17 mouse cellular contexts compared by ENCODE assay signal in genomic region chr8:122593240-122593639, GRCm38 (mm10). TPM values are rescaled to one million over a fixed set of nuclear protein-coding genes. Genes with fewer than 3 reads are reported as not detected.
DNase-seq lines count a peak whose midpoint lies in the region; ATAC-seq and TF ChIP-seq lines count a peak whose summit lies in the region.
"Had no signal": no experiment of that assay in that cellular context is flagged by ENCODE, and none has a peak within 500 bp of the region (broad histone marks: within the 10 kb centered on the region; RNA-seq: fewer than 3 reads in every experiment).

No protein-coding gene starts in this region.

- H3K9ac ChIP-seq in kidney, embryonic 14.5 days (ENCODE audit: low read depth, low read length) = peak overlapping the region; percentile 23; the same call in 1 of the 2 replicates
- H3K9ac ChIP-seq in hindbrain, embryonic 16.5 days (ENCODE audit: low read depth, low read length) = no peak overlapping the region; the same call in 1 of the 2 replicates
- H3K9ac ChIP-seq in liver, postnatal 0 days (replicated peaks) = no peak overlapping the region

- 50% methylated on average over 12 of the region's 12 CpGs for WGBS in kidney, embryonic 14.5 days
- WGBS in embryonic facial prominence, embryonic 10.5 days = 70% methylated on average over 12 of the region's 12 CpGs
- 66% methylated on average over 12 of the region's 12 CpGs for WGBS in hindbrain, embryonic 16.5 days
- 51% methylated on average over 12 of the region's 12 CpGs for WGBS in liver, postnatal 0 days (ENCODE audit: insufficient replicate concordance)

- H3K4me3 ChIP-seq in kidney, embryonic 14.5 days (ENCODE audit: low read length) = no peak overlapping the region
- H3K4me3 ChIP-seq in embryonic facial prominence, embryonic 10.5 days = no peak overlapping the region
- H3K4me3 ChIP-seq in hindbrain, embryonic 16.5 days (ENCODE audit: low read length) = no peak overlapping the region
- no peak overlapping the region for H3K4me3 ChIP-seq in liver, postnatal 0 days (ENCODE audit: low read depth, low read length)
- H3K4me3 ChIP-seq: erythroblast, embryonic 14.5 days; midbrain, embryonic 10.5 days had no signal

- ATAC-seq in kidney, embryonic 14.5 days (ENCODE audit: low FRiP score, low TSS enrichment) = no peak
- ATAC-seq in hindbrain, embryonic 16.5 days = no peak
- peak; percentile 53 for ATAC-seq in liver, postnatal 0 days
- ATAC-seq: intestine, postnatal 0 days had no signal

- no peak for TF ChIP-seq CTCF in liver, postnatal 0 days (IDR thresholded peaks at IDR 0.05; ENCODE audit: low read depth)

- no peak for TF ChIP-seq EP300 in liver, postnatal 0 days (IDR thresholded peaks at IDR 0.05; ENCODE audit: low read depth)

- no peak overlapping the region for H3K4me2 ChIP-seq in kidney, embryonic 14.5 days (replicated peaks; ENCODE audit: low read depth, low read length)
- no peak overlapping the region for H3K4me2 ChIP-seq in hindbrain, embryonic 16.5 days (ENCODE audit: low read length)
- H3K4me2 ChIP-seq in liver, postnatal 0 days (ENCODE audit: low read depth, low read length) = peak overlapping the region; percentile 29; the same call in 1 of the 2 replicates

- H3K4me1 ChIP-seq in kidney, embryonic 14.5 days (ENCODE audit: control insufficient read depth, insufficient read depth, low read length) = no peaks in the 10 kb centered on the region
- H3K4me1 ChIP-seq in embryonic facial prominence, embryonic 10.5 days = peaks cover 43% of the 10 kb centered on the region
- H3K4me1 ChIP-seq in hindbrain, embryonic 16.5 days (ENCODE audit: control insufficient read depth, insufficient read depth, low read depth, low read length) = peaks cover 7% of the 10 kb centered on the region
- H3K4me1 ChIP-seq in liver, postnatal 0 days (ENCODE audit: insufficient read depth) = no peaks in the 10 kb centered on the region; the same call in 1 of the 2 replicates

- no peaks in the 10 kb centered on the region; the same call in 1 of the 2 replicates for H3K36me3 ChIP-seq in kidney, embryonic 14.5 days (ENCODE audit: control insufficient read depth, insufficient read depth, low read length)
- no peaks in the 10 kb centered on the region for H3K36me3 ChIP-seq in embryonic facial prominence, embryonic 10.5 days (replicated peaks)
- H3K36me3 ChIP-seq in hindbrain, embryonic 16.5 days (ENCODE audit: control insufficient read depth, insufficient read depth, low read length) = no peaks in the 10 kb centered on the region; the same call in 1 of the 2 replicates
- peaks cover 20% of the 10 kb centered on the region for H3K36me3 ChIP-seq in liver, postnatal 0 days (replicated peaks; ENCODE audit: insufficient read depth, low read length)

- H3K27ac ChIP-seq in kidney, embryonic 14.5 days (ENCODE audit: low read depth, low read length) = no peak overlapping the region
- 0 out of 2 replicates have a peak overlapping the region, but pooled peaks have one; percentile 48 for H3K27ac ChIP-seq in embryonic facial prominence, embryonic 10.5 days (replicated peaks)
- H3K27ac ChIP-seq in hindbrain, embryonic 16.5 days (ENCODE audit: low read depth, low read length) = peak overlapping the region; percentile 59
- peak overlapping the region; percentile 69; the same call in 1 of the 2 replicates for H3K27ac ChIP-seq in liver, postnatal 0 days (ENCODE audit: low read depth)
- H3K27ac ChIP-seq: midbrain, embryonic 10.5 days had no signal

- H3K27me3 ChIP-seq in kidney, embryonic 14.5 days (ENCODE audit: control insufficient read depth, insufficient read depth, low read length) = no peaks in the 10 kb centered on the region
- H3K27me3 ChIP-seq in embryonic facial prominence, embryonic 10.5 days (replicated peaks; ENCODE audit: low read depth, poor library complexity, severe bottlenecking) = no peaks in the 10 kb centered on the region
- H3K27me3 ChIP-seq in hindbrain, embryonic 16.5 days (replicated peaks; ENCODE audit: control insufficient read depth, insufficient read depth, low read length) = no peaks in the 10 kb centered on the region
- H3K27me3 ChIP-seq in liver, postnatal 0 days (ENCODE audit: insufficient read depth, low read length) = no peaks in the 10 kb centered on the region
- H3K27me3 ChIP-seq: CH12.LX had no signal

- no peaks in the 10 kb centered on the region for H3K9me3 ChIP-seq in kidney, embryonic 14.5 days (ENCODE audit: control insufficient read depth, low read length)
- no peaks in the 10 kb centered on the region for H3K9me3 ChIP-seq in embryonic facial prominence, embryonic 10.5 days
- no peaks in the 10 kb centered on the region for H3K9me3 ChIP-seq in hindbrain, embryonic 16.5 days (ENCODE audit: control insufficient read depth, low read length)
- H3K9me3 ChIP-seq in liver, postnatal 0 days (ENCODE audit: low read length) = no peaks in the 10 kb centered on the region
- H3K9me3 ChIP-seq: midbrain, embryonic 10.5 days had no signal

- DNase-seq in kidney, adult 11 months = no peak
- no peak for DNase-seq in embryonic facial prominence, embryonic 10.5 days (ENCODE audit: low spot score)
- peak; percentile 44 for DNase-seq in liver, postnatal 0 days
- no peak for DNase-seq in frontal cortex, postnatal 14 days (ENCODE audit: low spot score in 2 of 2)
- DNase-seq in Muller cell, postnatal 12 days (ENCODE audit: inconsistent ontology term) = no peak
- DNase-seq: adrenal gland, adult 8-10 months; gastrocnemius, postnatal 25 days; kidney, postnatal 4 days had no signal

RNA-seq across cellular contexts. Expression of gene Aprt, which starts 16.5 kb away (rescaled TPM):
- 370 and 400 TPM in 2 replicates for polyA plus RNA-seq in kidney, embryonic 14.5 days (2014; fragmentation: Nextera tagmentation; extraction: Ambion mirVana)
- 296 and 300 TPM in 2 replicates for polyA plus RNA-seq in embryonic facial prominence, embryonic 10.5 days (2016; fragmentation: Nextera tagmentation; extraction: Ambion mirVana)
- polyA plus RNA-seq in hindbrain, embryonic 16.5 days (2015; fragmentation: Nextera tagmentation; extraction: Ambion mirVana) = 202 and 203 TPM in 2 replicates
- 223 and 249 TPM in 2 replicates for polyA plus RNA-seq in liver, postnatal 0 days (2015; fragmentation: Nextera tagmentation; extraction: Ambion mirVana)

RNA-seq across cellular contexts. Expression of gene Galns, which starts 18.0 kb away (rescaled TPM):
- 10.6 and 14.7 TPM in 2 replicates for polyA plus RNA-seq in kidney, embryonic 14.5 days (2014; fragmentation: Nextera tagmentation; extraction: Ambion mirVana)
- 4.6 and 5.2 TPM in 2 replicates for polyA plus RNA-seq in embryonic facial prominence, embryonic 10.5 days (2016; fragmentation: Nextera tagmentation; extraction: Ambion mirVana)
- polyA plus RNA-seq in hindbrain, embryonic 16.5 days (2015; fragmentation: Nextera tagmentation; extraction: Ambion mirVana) = 8.7 TPM in 2 replicates
- 6.8 and 6.9 TPM in 2 replicates for polyA plus RNA-seq in liver, postnatal 0 days (2015; fragmentation: Nextera tagmentation; extraction: Ambion mirVana)

RNA-seq across cellular contexts. Expression of gene Trappc2l, which starts 18.2 kb away (rescaled TPM):
- polyA plus RNA-seq in kidney, embryonic 14.5 days (2014; fragmentation: Nextera tagmentation; extraction: Ambion mirVana) = 59.8 and 74.9 TPM in 2 replicates
- polyA plus RNA-seq in embryonic facial prominence, embryonic 10.5 days (2016; fragmentation: Nextera tagmentation; extraction: Ambion mirVana) = 49.6 and 54.9 TPM in 2 replicates
- polyA plus RNA-seq in hindbrain, embryonic 16.5 days (2015; fragmentation: Nextera tagmentation; extraction: Ambion mirVana) = 109 and 110 TPM in 2 replicates
- polyA plus RNA-seq in liver, postnatal 0 days (2015; fragmentation: Nextera tagmentation; extraction: Ambion mirVana) = 29.3 and 30.7 TPM in 2 replicates

RNA-seq across cellular contexts. Expression of gene Cdt1, which starts 25.4 kb away (rescaled TPM):
- polyA plus RNA-seq in kidney, embryonic 14.5 days (2014; fragmentation: Nextera tagmentation; extraction: Ambion mirVana) = 42.7 and 48.5 TPM in 2 replicates
- 70.0 and 76.4 TPM in 2 replicates for polyA plus RNA-seq in embryonic facial prominence, embryonic 10.5 days (2016; fragmentation: Nextera tagmentation; extraction: Ambion mirVana)
- polyA plus RNA-seq in hindbrain, embryonic 16.5 days (2015; fragmentation: Nextera tagmentation; extraction: Ambion mirVana) = 8.0 and 11.4 TPM in 2 replicates
- 19.8 and 23.7 TPM in 2 replicates for polyA plus RNA-seq in liver, postnatal 0 days (2015; fragmentation: Nextera tagmentation; extraction: Ambion mirVana)

RNA-seq across cellular contexts. Expression of gene Pabpn1l, which starts 29.3 kb away (rescaled TPM):
- not detected in 2 replicates for polyA plus RNA-seq in kidney, embryonic 14.5 days (2014; fragmentation: Nextera tagmentation; extraction: Ambion mirVana)
- polyA plus RNA-seq in embryonic facial prominence, embryonic 10.5 days (2016; fragmentation: Nextera tagmentation; extraction: Ambion mirVana) = 0.30 TPM in 1 of 2 replicates, not detected in the other
- not detected in 2 replicates for polyA plus RNA-seq in hindbrain, embryonic 16.5 days (2015; fragmentation: Nextera tagmentation; extraction: Ambion mirVana)
- not detected in 2 replicates for polyA plus RNA-seq in liver, postnatal 0 days (2015; fragmentation: Nextera tagmentation; extraction: Ambion mirVana)
- polyA plus RNA-seq: erythroblast, embryonic 14.5 days; heart, postnatal 0 days; intestine, postnatal 0 days; midbrain, embryonic 10.5 days; neural tube, embryonic 11.5 days; urinary bladder, adult 2 months had no signal
